23 mouse cellular contexts compared by ENCODE assay signal in genomic region chr4:134775234-134775944, GRCm38 (mm10). TPM values are rescaled to one million over a fixed set of nuclear protein-coding genes. Genes with fewer than 3 reads are reported as not detected.
A peak's percentile ranks its signal among the peaks of the same experiment; 100 is the strongest.
DNase-seq lines count a peak whose midpoint lies in the region; ATAC-seq and TF ChIP-seq lines count a peak whose summit lies in the region.
"Had no signal": no experiment of that assay in that cellular context is flagged by ENCODE, and none has a peak within 500 bp of the region (broad histone marks: within the 10 kb centered on the region; RNA-seq: fewer than 3 reads in every experiment).

No protein-coding gene starts in this region.

- DNase-seq in adrenal gland, postnatal 10 days, result peak; percentile 4
- DNase-seq in adrenal gland, postnatal 4 days (ENCODE audit: low spot score in 2 of 2), result no peak
- no peak for DNase-seq in kidney, adult 11 months
- DNase-seq in lung, embryonic 14.5 days, result no peak
- DNase-seq in lung, postnatal 10 days, result no peak
- DNase-seq in limb, embryonic 11.5 days (ENCODE audit: low spot score), result no peak
- no peak for DNase-seq in layer of hippocampus, adult 2 months (ENCODE audit: low spot score in 2 of 2)
- DNase-seq: adrenal gland, postnatal 14 days; cerebellum, adult 11-12 months; cerebellum, postnatal 10 days; gastrocnemius, postnatal 10 days; kidney, adult 2 months; midbrain, embryonic 14.5 days; retina, postnatal 1 day; right cerebral cortex, postnatal 14 days; thymus, postnatal 14 days had no signal

- no peak overlapping the region for H3K27ac ChIP-seq in kidney, embryonic 14.5 days (ENCODE audit: low read depth, low read length)
- 0 out of 2 replicates have a peak overlapping the region, but pooled peaks have one; percentile 24 for H3K27ac ChIP-seq in lung, embryonic 14.5 days (ENCODE audit: low read depth)
- no peak overlapping the region for H3K27ac ChIP-seq in limb, embryonic 11.5 days (replicated peaks; ENCODE audit: low read depth, low read length)
- no peak overlapping the region for H3K27ac ChIP-seq in layer of hippocampus, adult 2 months
- H3K27ac ChIP-seq: embryonic facial prominence, embryonic 15.5 days; forebrain, embryonic 13.5 days; heart, embryonic 15.5 days; left cerebral cortex, adult 2 months; limb, embryonic 15.5 days had no signal

- H3K9me3 ChIP-seq in kidney, embryonic 14.5 days (ENCODE audit: control insufficient read depth, low read length), result no peaks in the 10 kb centered on the region
- no peaks in the 10 kb centered on the region for H3K9me3 ChIP-seq in lung, embryonic 14.5 days (ENCODE audit: low read depth, low read length)
- no peaks in the 10 kb centered on the region for H3K9me3 ChIP-seq in limb, embryonic 11.5 days (ENCODE audit: control insufficient read depth, low read length)
- H3K9me3 ChIP-seq: embryonic facial prominence, embryonic 15.5 days; forebrain, embryonic 13.5 days; heart, embryonic 15.5 days; limb, embryonic 15.5 days had no signal

- H3K4me2 ChIP-seq in kidney, embryonic 14.5 days (replicated peaks; ENCODE audit: low read depth, low read length), result no peak overlapping the region
- H3K4me2 ChIP-seq in lung, embryonic 14.5 days, result no peak overlapping the region
- H3K4me2 ChIP-seq in limb, embryonic 11.5 days (ENCODE audit: low read depth, severe bottlenecking), result no peak overlapping the region
- H3K4me2 ChIP-seq: embryonic facial prominence, embryonic 15.5 days; forebrain, embryonic 13.5 days; heart, embryonic 15.5 days; limb, embryonic 15.5 days had no signal

- no peak for TF ChIP-seq CTCF in lung, embryonic 14.5 days (IDR thresholded peaks at IDR 0.05; ENCODE audit: low read depth)
- TF ChIP-seq CTCF in layer of hippocampus, adult 2 months (conservative IDR thresholded peaks at IDR 0.05), result no peak

- no peak overlapping the region for H3K9ac ChIP-seq in kidney, embryonic 14.5 days (ENCODE audit: low read depth, low read length)
- no peak overlapping the region for H3K9ac ChIP-seq in lung, embryonic 14.5 days
- H3K9ac ChIP-seq in limb, embryonic 11.5 days (ENCODE audit: low read length), result no peak overlapping the region
- H3K9ac ChIP-seq: embryonic facial prominence, embryonic 15.5 days; forebrain, embryonic 13.5 days; heart, embryonic 15.5 days; limb, embryonic 15.5 days had no signal

- H3K4me1 ChIP-seq in kidney, embryonic 14.5 days (ENCODE audit: control insufficient read depth, insufficient read depth, low read length), result peaks cover 15% of the 10 kb centered on the region; the same call in 1 of the 2 replicates
- peaks cover 8% of the 10 kb centered on the region; the same call in 1 of the 2 replicates for H3K4me1 ChIP-seq in lung, embryonic 14.5 days (ENCODE audit: insufficient read depth)
- peaks cover 14% of the 10 kb centered on the region for H3K4me1 ChIP-seq in limb, embryonic 11.5 days (ENCODE audit: control insufficient read depth, insufficient read depth, low read length)

- WGBS in kidney, embryonic 14.5 days, result 42% methylated on average over 14 of the region's 14 CpGs
- 31% methylated on average over 14 of the region's 14 CpGs for WGBS in lung, embryonic 14.5 days
- WGBS in limb, embryonic 11.5 days, result 45% methylated on average over 14 of the region's 14 CpGs

- H3K27me3 ChIP-seq in kidney, embryonic 14.5 days (ENCODE audit: control insufficient read depth, insufficient read depth, low read length), result no peaks in the 10 kb centered on the region
- H3K27me3 ChIP-seq in lung, embryonic 14.5 days (ENCODE audit: insufficient read depth, low read length), result no peaks in the 10 kb centered on the region
- no peaks in the 10 kb centered on the region for H3K27me3 ChIP-seq in limb, embryonic 11.5 days (ENCODE audit: control insufficient read depth, insufficient read depth, low read length)
- H3K27me3 ChIP-seq: embryonic facial prominence, embryonic 15.5 days; forebrain, embryonic 13.5 days; heart, embryonic 15.5 days; Patski had no signal

- no peaks in the 10 kb centered on the region for H3K36me3 ChIP-seq in kidney, embryonic 14.5 days (ENCODE audit: control insufficient read depth, insufficient read depth, low read length)
- H3K36me3 ChIP-seq in lung, embryonic 14.5 days (ENCODE audit: insufficient read depth), result no peaks in the 10 kb centered on the region
- H3K36me3 ChIP-seq in limb, embryonic 11.5 days (ENCODE audit: control insufficient read depth, insufficient read depth, low read length), result no peaks in the 10 kb centered on the region
- H3K36me3 ChIP-seq: embryonic facial prominence, embryonic 15.5 days; heart, embryonic 15.5 days; limb, embryonic 15.5 days had no signal

- 0 out of 2 replicates have a peak, but pooled peaks have one; percentile 25 for ATAC-seq in kidney, embryonic 14.5 days (ENCODE audit: low FRiP score, low TSS enrichment)
- ATAC-seq in lung, embryonic 14.5 days (ENCODE audit: insufficient read depth), result peak; percentile 39; the same call in 1 of the 2 replicates
- 0 out of 2 replicates have a peak, but pooled peaks have one; percentile 19 for ATAC-seq in limb, embryonic 11.5 days (ENCODE audit: insufficient number of reproducible peaks, low FRiP score, low TSS enrichment, low read depth)
- ATAC-seq: forebrain, embryonic 13.5 days; Patski had no signal

- no peak overlapping the region for H3K4me3 ChIP-seq in kidney, embryonic 14.5 days (ENCODE audit: low read length)
- no peak overlapping the region for H3K4me3 ChIP-seq in lung, embryonic 14.5 days (ENCODE audit: low read depth, low read length)
- no peak overlapping the region for H3K4me3 ChIP-seq in limb, embryonic 11.5 days (ENCODE audit: low read depth, low read length)
- H3K4me3 ChIP-seq in layer of hippocampus, adult 2 months, result no peak overlapping the region
- H3K4me3 ChIP-seq: embryonic facial prominence, embryonic 15.5 days; forebrain, embryonic 13.5 days; heart, embryonic 15.5 days; left cerebral cortex, adult 2 months; limb, embryonic 15.5 days had no signal

RNA-seq across cellular contexts. Expression of gene Ldlrap1, which starts 7.6 kb away (rescaled TPM):
- 10 to 100 TPM; 37.3 to 48.9 TPM for total RNA-seq in adrenal gland, postnatal 10 days (2021)
- total RNA-seq in adrenal gland, postnatal 4 days (2021), result 10 to 100 TPM; 39.1 to 44.7 TPM
- polyA plus RNA-seq in kidney, embryonic 14.5 days (2014; fragmentation: Nextera tagmentation; extraction: Ambion mirVana), result 10.7 and 19.9 TPM in 2 replicates
- polyA plus RNA-seq in lung, embryonic 14.5 days (2014; fragmentation: Nextera tagmentation; extraction: Ambion mirVana), result 21.2 and 22.2 TPM in 2 replicates
- polyA plus RNA-seq in limb, embryonic 11.5 days (2014; fragmentation: Nextera tagmentation; extraction: Ambion mirVana), result 14.5 and 16.8 TPM in 2 replicates
- total RNA-seq in layer of hippocampus, adult 2 months (2021), result 1 to 10 TPM; 2.0 to 3.0 TPM

Comparison
In these comparisons a context has a peak if more than half of its experiments do, and no peak if none do; other contexts are left out.
1. RNA of gene Ldlrap1, which starts 7.6 kb away (total RNA-seq): 37.3 to 48.9 TPM in adrenal gland, postnatal 10 days and 39.1 to 44.7 TPM in adrenal gland, postnatal 4 days; 2.0 to 3.0 TPM in layer of hippocampus, adult 2 months; every median in the first group is over 4 times any median in the second.
2. Peak in every context shown above with its lines, with median percentiles within 50 percentile points of each other: ATAC-seq.